ENCODE assay signal across 13 mouse cellular contexts in genomic region chrX:13046893-13047435, GRCm38 (mm10). TPM values are rescaled to one million over a fixed set of nuclear protein-coding genes. Genes with fewer than 3 reads are reported as not detected.
DNase-seq lines count a peak whose midpoint lies in the region; ATAC-seq and TF ChIP-seq lines count a peak whose summit lies in the region.
"Had no signal": no experiment of that assay in that cellular context is flagged by ENCODE, and none has a peak within 500 bp of the region (broad histone marks: within the 10 kb centered on the region; RNA-seq: fewer than 3 reads in every experiment).

No protein-coding gene starts in this region.

- ATAC-seq in forebrain, embryonic 13.5 days = no peak
- ATAC-seq in forebrain, embryonic 16.5 days = no peak
- ATAC-seq in hindbrain, embryonic 14.5 days (ENCODE audit: low FRiP score) = no peak
- ATAC-seq in hindbrain, embryonic 13.5 days (ENCODE audit: low FRiP score) = no peak
- no peak for ATAC-seq in hindbrain, embryonic 15.5 days (ENCODE audit: low FRiP score, low read depth)
- ATAC-seq: inflammation-experienced regulatory T-cells, adult 6 months had no signal

- TF ChIP-seq POLR2A in ES-Bruce4 (IDR thresholded peaks at IDR 0.05; ENCODE audit: insufficient read depth, low read length) = no peak

- no peak overlapping the region for H3K4me3 ChIP-seq in forebrain, embryonic 13.5 days
- no peak overlapping the region for H3K4me3 ChIP-seq in forebrain, embryonic 16.5 days (replicated peaks; ENCODE audit: low read length)
- H3K4me3 ChIP-seq in hindbrain, embryonic 14.5 days (replicated peaks; ENCODE audit: low read length) = no peak overlapping the region
- no peak overlapping the region for H3K4me3 ChIP-seq in hindbrain, embryonic 13.5 days
- H3K4me3 ChIP-seq in ES-Bruce4 (ENCODE audit: low read depth, low read length) = no peak overlapping the region
- no peak overlapping the region for H3K4me3 ChIP-seq in hindbrain, embryonic 15.5 days
- H3K4me3 ChIP-seq: megakaryocyte, embryonic 14.5 days had no signal

- DNase-seq in hindbrain, embryonic 14.5 days (ENCODE audit: low spot score) = no peak
- DNase-seq in cerebellum, adult 11 months = no peak
- DNase-seq in layer of hippocampus, adult 9-11 months = no peak
- DNase-seq: gastrocnemius, postnatal 36 days had no signal

- peak overlapping the region; percentile 51; the same call in 1 of the 2 replicates for H3K4me2 ChIP-seq in forebrain, embryonic 13.5 days
- H3K4me2 ChIP-seq in forebrain, embryonic 16.5 days (ENCODE audit: low read length) = no peak overlapping the region
- H3K4me2 ChIP-seq in hindbrain, embryonic 14.5 days (replicated peaks) = 0 out of 2 replicates have a peak overlapping the region, but pooled peaks have one; percentile 33
- H3K4me2 ChIP-seq in hindbrain, embryonic 13.5 days = no peak overlapping the region
- H3K4me2 ChIP-seq in hindbrain, embryonic 15.5 days = peak overlapping the region; percentile 49; the same call in 1 of the 2 replicates

- no peaks in the 10 kb centered on the region for H3K27me3 ChIP-seq in forebrain, embryonic 13.5 days
- H3K27me3 ChIP-seq in forebrain, embryonic 16.5 days (replicated peaks; ENCODE audit: control insufficient read depth, insufficient read depth, low read length) = no peaks in the 10 kb centered on the region
- H3K27me3 ChIP-seq in hindbrain, embryonic 14.5 days (ENCODE audit: control insufficient read depth, insufficient read depth, low read length) = 0 out of 2 replicates have a peak, but pooled peaks cover 8% of the 10 kb centered on the region
- H3K27me3 ChIP-seq in hindbrain, embryonic 13.5 days = peaks cover 13% of the 10 kb centered on the region; the same call in 1 of the 2 replicates
- no peaks in the 10 kb centered on the region for H3K27me3 ChIP-seq in ES-Bruce4 (ENCODE audit: control insufficient read depth, insufficient read depth, low read length, poor library complexity, severe bottlenecking)
- H3K27me3 ChIP-seq in hindbrain, embryonic 15.5 days = no peaks in the 10 kb centered on the region
- H3K27me3 ChIP-seq: lung, embryonic 15.5 days had no signal

- no peaks in the 10 kb centered on the region for H3K9me3 ChIP-seq in forebrain, embryonic 13.5 days (replicated peaks)
- no peaks in the 10 kb centered on the region for H3K9me3 ChIP-seq in forebrain, embryonic 16.5 days (ENCODE audit: control insufficient read depth, low read length)
- no peaks in the 10 kb centered on the region for H3K9me3 ChIP-seq in hindbrain, embryonic 14.5 days (ENCODE audit: control insufficient read depth, low read length)
- H3K9me3 ChIP-seq in hindbrain, embryonic 13.5 days = no peaks in the 10 kb centered on the region
- no peaks in the 10 kb centered on the region for H3K9me3 ChIP-seq in ES-Bruce4 (replicated peaks; ENCODE audit: control insufficient read depth, insufficient read depth, low read length, poor library complexity, severe bottlenecking)
- H3K9me3 ChIP-seq in hindbrain, embryonic 15.5 days = no peaks in the 10 kb centered on the region
- H3K9me3 ChIP-seq: limb, embryonic 13.5 days; lung, embryonic 15.5 days; megakaryocyte, embryonic 14.5 days had no signal

- 35% methylated on average over 6 of the region's 6 CpGs for WGBS in forebrain, embryonic 13.5 days
- WGBS in forebrain, embryonic 16.5 days = 36% methylated on average over 6 of the region's 6 CpGs
- 49% methylated on average over 6 of the region's 6 CpGs for WGBS in hindbrain, embryonic 14.5 days
- WGBS in hindbrain, embryonic 13.5 days = 47% methylated on average over 6 of the region's 6 CpGs
- WGBS in hindbrain, embryonic 15.5 days = 43% methylated on average over 6 of the region's 6 CpGs

- peak; percentile 80; the same call in 1 of the 2 replicates for TF ChIP-seq EP300 in ES-Bruce4 (IDR thresholded peaks at IDR 0.05; ENCODE audit: insufficient read depth, low read depth, low read length)

- 0 out of 2 replicates have a peak overlapping the region, but pooled peaks have one; percentile 44 for H3K27ac ChIP-seq in forebrain, embryonic 13.5 days
- H3K27ac ChIP-seq in forebrain, embryonic 16.5 days (ENCODE audit: low read length) = no peak overlapping the region
- no peak overlapping the region for H3K27ac ChIP-seq in hindbrain, embryonic 14.5 days
- no peak overlapping the region for H3K27ac ChIP-seq in hindbrain, embryonic 13.5 days
- H3K27ac ChIP-seq in ES-Bruce4 (ENCODE audit: insufficient read depth, low read length) = peak overlapping the region; percentile 94
- 0 out of 2 replicates have a peak overlapping the region, but pooled peaks have one; percentile 25 for H3K27ac ChIP-seq in hindbrain, embryonic 15.5 days (replicated peaks)
- H3K27ac ChIP-seq: limb, embryonic 13.5 days had no signal

- H3K36me3 ChIP-seq in forebrain, embryonic 13.5 days (ENCODE audit: poor library complexity, severe bottlenecking) = no peaks in the 10 kb centered on the region
- no peaks in the 10 kb centered on the region for H3K36me3 ChIP-seq in forebrain, embryonic 16.5 days (ENCODE audit: control insufficient read depth, insufficient read depth)
- peaks cover 11% of the 10 kb centered on the region; the same call in 1 of the 2 replicates for H3K36me3 ChIP-seq in hindbrain, embryonic 14.5 days (replicated peaks; ENCODE audit: control insufficient read depth, insufficient read depth)
- no peaks in the 10 kb centered on the region for H3K36me3 ChIP-seq in hindbrain, embryonic 13.5 days
- H3K36me3 ChIP-seq in ES-Bruce4 (ENCODE audit: control insufficient read depth, insufficient read depth, low read length, poor library complexity, severe bottlenecking) = peaks cover 5% of the 10 kb centered on the region; the same call in 1 of the 2 replicates
- no peaks in the 10 kb centered on the region for H3K36me3 ChIP-seq in hindbrain, embryonic 15.5 days
- H3K36me3 ChIP-seq: limb, embryonic 13.5 days; lung, embryonic 15.5 days had no signal

- peaks cover 7% of the 10 kb centered on the region; the same call in 1 of the 2 replicates for H3K4me1 ChIP-seq in forebrain, embryonic 13.5 days
- peaks cover 7% of the 10 kb centered on the region for H3K4me1 ChIP-seq in forebrain, embryonic 16.5 days (replicated peaks; ENCODE audit: control insufficient read depth, insufficient read depth, low read length)
- H3K4me1 ChIP-seq in hindbrain, embryonic 14.5 days (replicated peaks; ENCODE audit: control insufficient read depth, insufficient read depth, low read length) = peaks cover 10% of the 10 kb centered on the region; the same call in 1 of the 2 replicates
- peaks cover 3% of the 10 kb centered on the region; the same call in 1 of the 2 replicates for H3K4me1 ChIP-seq in hindbrain, embryonic 13.5 days (replicated peaks)
- peaks cover 2% of the 10 kb centered on the region for H3K4me1 ChIP-seq in ES-Bruce4 (ENCODE audit: control insufficient read depth, insufficient read depth, low read length)
- H3K4me1 ChIP-seq in hindbrain, embryonic 15.5 days (replicated peaks) = no peaks in the 10 kb centered on the region
- H3K4me1 ChIP-seq: lung, embryonic 15.5 days; megakaryocyte, embryonic 14.5 days had no signal

- TF ChIP-seq CTCF in ES-Bruce4 (IDR thresholded peaks at IDR 0.05; ENCODE audit: low read depth, low read length) = no peak

- H3K9ac ChIP-seq in forebrain, embryonic 13.5 days = no peak overlapping the region
- H3K9ac ChIP-seq in forebrain, embryonic 16.5 days (replicated peaks; ENCODE audit: low read depth, low read length) = no peak overlapping the region
- H3K9ac ChIP-seq in hindbrain, embryonic 14.5 days = no peak overlapping the region
- no peak overlapping the region for H3K9ac ChIP-seq in hindbrain, embryonic 13.5 days
- no peak overlapping the region for H3K9ac ChIP-seq in ES-Bruce4 (ENCODE audit: low read depth, poor library complexity, severe bottlenecking)
- no peak overlapping the region for H3K9ac ChIP-seq in hindbrain, embryonic 15.5 days
- H3K9ac ChIP-seq: limb, embryonic 13.5 days; lung, embryonic 15.5 days had no signal

RNA-seq across cellular contexts. Expression of gene Usp9x, which starts 24.3 kb away (rescaled TPM):
- polyA plus RNA-seq in forebrain, embryonic 13.5 days (2015; fragmentation: Nextera tagmentation; extraction: Ambion mirVana) = 36.6 and 43.5 TPM in 2 replicates
- 43.0 and 52.3 TPM in 2 replicates for polyA plus RNA-seq in forebrain, embryonic 16.5 days (2015; fragmentation: Nextera tagmentation; extraction: Ambion mirVana)
- polyA plus RNA-seq in hindbrain, embryonic 14.5 days (2014; fragmentation: Nextera tagmentation; extraction: Ambion mirVana) = 78.5 and 91.4 TPM in 2 replicates
- polyA plus RNA-seq in hindbrain, embryonic 13.5 days (2015; fragmentation: Nextera tagmentation; extraction: Ambion mirVana) = 38.6 TPM in 2 replicates
- polyA plus RNA-seq in ES-Bruce4 (2011; ENCODE audit: insufficient read depth, insufficient read length, low read depth, missing spikeins) = 335 and 375 TPM in 2 replicates
- 31.1 and 35.5 TPM in 2 replicates for polyA plus RNA-seq in hindbrain, embryonic 15.5 days (2015; fragmentation: Nextera tagmentation; extraction: Ambion mirVana)

Comparison
In these comparisons a context has a peak if more than half of its experiments do, and no peak if none do; other contexts are left out.
1. H3K27ac ChIP-seq: peak in forebrain, embryonic 13.5 days (single experiment), ES-Bruce4 (single experiment) and hindbrain, embryonic 15.5 days (single experiment); none in forebrain, embryonic 16.5 days (single experiment), hindbrain, embryonic 14.5 days (single experiment) and hindbrain, embryonic 13.5 days (single experiment).
2. H3K4me2 ChIP-seq: peak in forebrain, embryonic 13.5 days (single experiment), hindbrain, embryonic 14.5 days (single experiment) and hindbrain, embryonic 15.5 days (single experiment); none in forebrain, embryonic 16.5 days (single experiment) and hindbrain, embryonic 13.5 days (single experiment).